Mouse (Mus musculus) hindbrain, embryonic 13.5 days (tissue): ENCODE measurements around the gene Fat3. TPM values are rescaled to one million over a fixed set of nuclear protein-coding genes. Genes with fewer than 3 reads are reported as not detected.

ENCODE experiments used
- ATAC-seq: fragments of 200-750 bp; cut with Nextera tagmentation; 2 replicates; pipeline ENCODE4 v1.8.0; 2017; ENCODE audit warnings: moderate TSS enrichment; ENCODE audit not compliant: low FRiP score
- H3K27ac ChIP-seq: fragments of 300-500 bp; sonication (generic); 2 replicates; pipeline ENCODE4 v1.5.1; 2015; ENCODE audit warnings: inconsistent platforms, mild to moderate bottlenecking, moderate library complexity
- H3K27me3 ChIP-seq: fragments of 300-500 bp; sonication (generic); 2 replicates; pipeline ENCODE4 v1.6.1; 2015; ENCODE audit warnings: mild to moderate bottlenecking, inconsistent platforms
- H3K36me3 ChIP-seq: fragments of 300-500 bp; sonication (generic); 2 replicates; pipeline ENCODE4 v1.6.1; 2015; ENCODE audit warnings: mild to moderate bottlenecking, inconsistent platforms
- H3K4me1 ChIP-seq: fragments of 300-500 bp; sonication (generic); replicated peaks from 2 replicates; pipeline ENCODE4 v1.6.1; 2015; ENCODE audit warnings: inconsistent platforms
- H3K4me2 ChIP-seq: fragments of 300-500 bp; sonication (generic); 2 replicates; pipeline ENCODE4 v1.6.1; 2015; ENCODE audit warnings: inconsistent platforms, mild to moderate bottlenecking, moderate library complexity
- H3K4me3 ChIP-seq: fragments of 300-500 bp; sonication (generic); 2 replicates; pipeline ENCODE4 v1.5.1; 2015; ENCODE audit warnings: mild to moderate bottlenecking, inconsistent platforms
- H3K9ac ChIP-seq: fragments of 300-500 bp; sonication (generic); 2 replicates; pipeline ENCODE4 v1.6.1; 2015; ENCODE audit warnings: mild to moderate bottlenecking, inconsistent platforms
- H3K9me3 ChIP-seq: fragments of 300-500 bp; sonication (generic); 2 replicates; pipeline ENCODE4 v1.6.1; 2016; ENCODE audit warnings: inconsistent platforms
- WGBS: fragments of 180-500 bp; shearing (Covaris S2); methylation state at CpG from one replicate; pipeline ENCODE4 v1.1.7; 2015; 5-methylcytosine and 5-hydroxymethylcytosine counted together
- polyA plus RNA-seq: library from polyadenylated mRNA; unstranded; fragments of >200 nt; fragmentation: Nextera tagmentation; extraction: Ambion mirVana; gene quantifications from 2 replicates; pipeline ENCODE4 v1.2.1, GENCODE M21; 2015

Fat3 gene
- polyA plus RNA-seq, 1 experiment from 2014 or later = 12.8 TPM

- H3K4me3 ChIP-seq = no peak overlapping the region
- WGBS = 13% methylated on average over 1 of the region's 1 CpGs
- no peaks in the 10 kb centered on the region for H3K27me3 ChIP-seq
- no peaks in the 10 kb centered on the region for H3K36me3 ChIP-seq
- no peaks in the 10 kb centered on the region for H3K9me3 ChIP-seq
- H3K9ac ChIP-seq = no peak overlapping the region
- peak; percentile 59 for ATAC-seq
- H3K4me2 ChIP-seq = no peak overlapping the region
- H3K4me1 ChIP-seq = peaks cover 14% of the 10 kb centered on the region
- H3K27ac ChIP-seq = no peak overlapping the region
These were observed 353.4 kb downstream of the Fat3 start for GRCm38 (mm10) chr9:16147735-16148134.

- no peak overlapping the region for H3K4me2 ChIP-seq
- ATAC-seq = no peak
- H3K27ac ChIP-seq = no peak overlapping the region
- H3K9me3 ChIP-seq = no peaks in the 10 kb centered on the region
- H3K27me3 ChIP-seq = no peaks in the 10 kb centered on the region
- peaks cover 12% of the 10 kb centered on the region; the same call in 1 of the 2 replicates for H3K4me1 ChIP-seq
- WGBS = 68% methylated on average over 3 of the region's 3 CpGs
- no peaks in the 10 kb centered on the region for H3K36me3 ChIP-seq
- H3K4me3 ChIP-seq = no peak overlapping the region
- no peak overlapping the region for H3K9ac ChIP-seq
These were observed 356.4 kb downstream of the Fat3 start for GRCm38 (mm10) chr9:16144684-16145083.

GRCm38 (mm10) chr9:16139300-16139699 is 361.8 kb downstream of the Fat3 start:
- no peak for ATAC-seq
- peaks cover 9% of the 10 kb centered on the region for H3K4me1 ChIP-seq
- no peak overlapping the region for H3K9ac ChIP-seq
- H3K9me3 ChIP-seq = no peaks in the 10 kb centered on the region
- 31% methylated on average over 6 of the region's 6 CpGs for WGBS
- no peaks in the 10 kb centered on the region for H3K27me3 ChIP-seq
- H3K36me3 ChIP-seq = no peaks in the 10 kb centered on the region
- 0 out of 2 replicates have a peak overlapping the region, but pooled peaks have one; percentile 30 for H3K27ac ChIP-seq
- no peak overlapping the region for H3K4me3 ChIP-seq
- no peak overlapping the region for H3K4me2 ChIP-seq

- H3K4me2 ChIP-seq = no peak overlapping the region
- no peaks in the 10 kb centered on the region for H3K27me3 ChIP-seq
- no peak for ATAC-seq
- H3K9me3 ChIP-seq = no peaks in the 10 kb centered on the region
- WGBS = 79% methylated on average over 2 of the region's 2 CpGs
- no peak overlapping the region for H3K27ac ChIP-seq
- no peak overlapping the region for H3K4me3 ChIP-seq
- no peaks in the 10 kb centered on the region for H3K36me3 ChIP-seq
- H3K4me1 ChIP-seq = 0 out of 2 replicates have a peak, but pooled peaks cover 8% of the 10 kb centered on the region
- no peak overlapping the region for H3K9ac ChIP-seq
These were observed 368.0 kb downstream of the Fat3 start for GRCm38 (mm10) chr9:16133098-16133497.

- 0 out of 2 replicates have a peak, but pooled peaks cover 8% of the 10 kb centered on the region for H3K4me1 ChIP-seq
- no peak overlapping the region for H3K27ac ChIP-seq
- no peak overlapping the region for H3K4me2 ChIP-seq
- H3K27me3 ChIP-seq = no peaks in the 10 kb centered on the region
- H3K36me3 ChIP-seq = no peaks in the 10 kb centered on the region
- H3K4me3 ChIP-seq = no peak overlapping the region
- no peak overlapping the region for H3K9ac ChIP-seq
- ATAC-seq = no peak
- no peaks in the 10 kb centered on the region for H3K9me3 ChIP-seq
- 80% methylated on average over 1 of the region's 1 CpGs for WGBS
These were observed 368.5 kb downstream of the Fat3 start for GRCm38 (mm10) chr9:16132594-16132993.

GRCm38 (mm10) chr9:16121756-16122155 is 379.3 kb downstream of the Fat3 start:
- H3K4me2 ChIP-seq = no peak overlapping the region
- no peak overlapping the region for H3K4me3 ChIP-seq
- no peaks in the 10 kb centered on the region for H3K9me3 ChIP-seq
- no peak overlapping the region for H3K9ac ChIP-seq
- H3K27me3 ChIP-seq = no peaks in the 10 kb centered on the region
- no peak overlapping the region for H3K27ac ChIP-seq
- ATAC-seq = no peak
- 87% methylated on average over 5 of the region's 5 CpGs for WGBS
- H3K36me3 ChIP-seq = no peaks in the 10 kb centered on the region
- no peaks in the 10 kb centered on the region for H3K4me1 ChIP-seq

- Histone ChIP-seq H3K36me3 (no peaks in the 10 kb centered on the region), H3K27ac (no peak overlapping the region), H3K9me3 (no peaks in the 10 kb centered on the region), H3K4me2 (no peak overlapping the region), H3K9ac (no peak overlapping the region), H3K27me3 (no peaks in the 10 kb centered on the region), H3K4me3 (no peak overlapping the region), H3K4me1 (peaks cover 9% of the 10 kb centered on the region; the same call in 1 of the 2 replicates)
- no peak for ATAC-seq
- WGBS = 63% methylated on average over 7 of the region's 7 CpGs
These were observed 386.1 kb downstream of the Fat3 start for GRCm38 (mm10) chr9:16114821-16115485.

- Histone ChIP-seq H3K4me3 (no peak overlapping the region), H3K27me3 (no peaks in the 10 kb centered on the region)
These were observed 387.0 kb downstream of the Fat3 start for GRCm38 (mm10) chr9:16113936-16114642.

GRCm38 (mm10) chr9:16107900-16108299 is 393.2 kb downstream of the Fat3 start:
- 85% methylated on average over 5 of the region's 5 CpGs for WGBS
- H3K4me1 ChIP-seq = peaks cover 6% of the 10 kb centered on the region
- no peak for ATAC-seq
- no peak overlapping the region for H3K27ac ChIP-seq
- no peak overlapping the region for H3K4me2 ChIP-seq
- H3K27me3 ChIP-seq = no peaks in the 10 kb centered on the region
- H3K36me3 ChIP-seq = no peaks in the 10 kb centered on the region
- no peak overlapping the region for H3K9ac ChIP-seq
- H3K4me3 ChIP-seq = no peak overlapping the region
- H3K9me3 ChIP-seq = no peaks in the 10 kb centered on the region

More at GRCm38 (mm10) chr9:16113936-16114642, 387.0 kb downstream of the Fat3 start:
- WGBS = 93% methylated on average over 4 of the region's 4 CpGs
- Histone ChIP-seq H3K36me3 (no peaks in the 10 kb centered on the region), H3K27ac (no peak overlapping the region), H3K4me2 (no peak overlapping the region), H3K9ac (no peak overlapping the region), H3K9me3 (no peaks in the 10 kb centered on the region), H3K4me1 (peaks cover 9% of the 10 kb centered on the region; the same call in 1 of the 2 replicates)
- ATAC-seq = no peak

GRCm38 (mm10) chr9:16107386-16107785 is 393.7 kb downstream of the Fat3 start:
- H3K27me3 ChIP-seq = no peaks in the 10 kb centered on the region
- 71% methylated on average over 5 of the region's 5 CpGs for WGBS
- peaks cover 6% of the 10 kb centered on the region for H3K4me1 ChIP-seq
- H3K27ac ChIP-seq = no peak overlapping the region
- no peak overlapping the region for H3K9ac ChIP-seq
- no peaks in the 10 kb centered on the region for H3K36me3 ChIP-seq
- ATAC-seq = no peak
- H3K9me3 ChIP-seq = no peaks in the 10 kb centered on the region
- no peak overlapping the region for H3K4me2 ChIP-seq
- no peak overlapping the region for H3K4me3 ChIP-seq

GRCm38 (mm10) chr9:16098553-16098952 is 402.5 kb downstream of the Fat3 start:
- Histone ChIP-seq H3K9me3 (no peaks in the 10 kb centered on the region), H3K27ac (no peak overlapping the region), H3K4me2 (no peak overlapping the region), H3K4me1 (0 out of 2 replicates have a peak, but pooled peaks cover under 1% of the 10 kb centered on the region), H3K36me3 (no peaks in the 10 kb centered on the region), H3K27me3 (no peaks in the 10 kb centered on the region), H3K4me3 (no peak overlapping the region), H3K9ac (no peak overlapping the region)
- ATAC-seq = no peak
- 94% methylated on average over 2 of the region's 2 CpGs for WGBS

GRCm38 (mm10) chr9:16093047-16093668 is 407.9 kb downstream of the Fat3 start:
- Histone ChIP-seq H3K9ac (no peak overlapping the region), H3K9me3 (no peaks in the 10 kb centered on the region), H3K27ac (peak overlapping the region; percentile 56), H3K4me2 (no peak overlapping the region), H3K27me3 (no peaks in the 10 kb centered on the region), H3K4me1 (peaks cover 16% of the 10 kb centered on the region), H3K36me3 (no peaks in the 10 kb centered on the region), H3K4me3 (no peak overlapping the region)
- no peak for ATAC-seq
- 54% methylated on average over 8 of the region's 8 CpGs for WGBS
